In genomic region chr4:56864417-56865001, GRCm38 (mm10) we compare ENCODE assay signal across 8 mouse cellular contexts. TPM values are rescaled to one million over a fixed set of nuclear protein-coding genes. Genes with fewer than 3 reads are reported as not detected.
DNase-seq lines count a peak whose midpoint lies in the region; ATAC-seq and TF ChIP-seq lines count a peak whose summit lies in the region.

No protein-coding gene starts in this region.

- TF ChIP-seq CTCF in Patski (IDR thresholded peaks at IDR 0.05), result no peak

- CTCF ChIA-PET in Patski (lab: Charles Lee), result no interaction called here

- H3K4me3 ChIP-seq in embryonic facial prominence, embryonic 14.5 days (ENCODE audit: low read depth, low read length), result peak overlapping the region; percentile 85
- H3K4me3 ChIP-seq in hindbrain, embryonic 12.5 days, result peak overlapping the region; percentile 70

- H3K36me3 ChIP-seq in embryonic facial prominence, embryonic 14.5 days (ENCODE audit: control insufficient read depth, insufficient read depth, low read length), result no peaks in the 10 kb centered on the region
- no peaks in the 10 kb centered on the region for H3K36me3 ChIP-seq in hindbrain, embryonic 12.5 days

- intact Hi-C loops in gastrocnemius, postnatal 36 days (cut with DNase I), result no loop called here

- H3K27me3 ChIP-seq in Patski, result no peaks in the 10 kb centered on the region
- no peaks in the 10 kb centered on the region for H3K27me3 ChIP-seq in embryonic facial prominence, embryonic 14.5 days (replicated peaks; ENCODE audit: control insufficient read depth, insufficient read depth, low read length)
- H3K27me3 ChIP-seq in hindbrain, embryonic 12.5 days, result no peaks in the 10 kb centered on the region

- WGBS in embryonic facial prominence, embryonic 14.5 days, result under 1% methylated on average over 31 of the region's 49 CpGs
- under 1% methylated on average over 48 of the region's 49 CpGs for WGBS in hindbrain, embryonic 12.5 days

- ATAC-seq in Patski, result peak; percentile 6
- peak; percentile 58 for ATAC-seq in embryonic facial prominence, embryonic 14.5 days (ENCODE audit: low read depth)
- ATAC-seq in hindbrain, embryonic 12.5 days (ENCODE audit: low FRiP score), result peak; percentile 85

- POLR2A ChIA-PET in Patski (lab: Charles Lee), result no interaction called here

- peak overlapping the region; percentile 82 for H3K9ac ChIP-seq in embryonic facial prominence, embryonic 14.5 days (ENCODE audit: low read depth, low read length)
- peak overlapping the region; percentile 88 for H3K9ac ChIP-seq in hindbrain, embryonic 12.5 days

- peak overlapping the region; percentile 94 for H3K4me2 ChIP-seq in embryonic facial prominence, embryonic 14.5 days (ENCODE audit: low read depth, low read length)
- H3K4me2 ChIP-seq in hindbrain, embryonic 12.5 days (replicated peaks), result peak overlapping the region; percentile 72

- DNase-seq in gastrocnemius, postnatal 10 days, result peak; percentile 57
- DNase-seq in gastrocnemius, postnatal 36 days, result no peak
- DNase-seq in Patski (ENCODE audit: low read depth, low spot score), result no peak
- DNase-seq in embryonic facial prominence, embryonic 14.5 days (ENCODE audit: low spot score), result peak; percentile 59
- DNase-seq in left cerebral cortex, adult 8-10 months (ENCODE audit: low spot score in 2 of 2), result peak; percentile 35 to 50
- peak; percentile 18 for DNase-seq in lung, postnatal 36 days
- peak; percentile 57 for DNase-seq in right cerebral cortex, postnatal 4 days

- H3K9me3 ChIP-seq in embryonic facial prominence, embryonic 14.5 days (ENCODE audit: control insufficient read depth, low read length), result no peaks in the 10 kb centered on the region
- no peaks in the 10 kb centered on the region for H3K9me3 ChIP-seq in hindbrain, embryonic 12.5 days (replicated peaks)

- H3K4me1 ChIP-seq in embryonic facial prominence, embryonic 14.5 days (ENCODE audit: control insufficient read depth, insufficient read depth, low read length), result peaks cover 4% of the 10 kb centered on the region
- H3K4me1 ChIP-seq in hindbrain, embryonic 12.5 days, result peaks cover 15% of the 10 kb centered on the region

- in situ Hi-C loops in Patski (cut with MboI; ENCODE audit: low pct_unique_long_range_greater_than_20kb), result no loop called here

- peak overlapping the region; percentile 82 for H3K27ac ChIP-seq in embryonic facial prominence, embryonic 14.5 days (replicated peaks; ENCODE audit: low read depth, low read length)
- peak overlapping the region; percentile 80 for H3K27ac ChIP-seq in hindbrain, embryonic 12.5 days

RNA-seq across cellular contexts. Expression of gene Ctnnal1, which starts 0.5 kb away (rescaled TPM):
- 10 to 100 TPM; 15.2 to 15.5 TPM for total RNA-seq in gastrocnemius, postnatal 10 days (2021)
- total RNA-seq in gastrocnemius, postnatal 36 days (2021), result 1 to 10 TPM; 8.3 to 9.2 TPM
- polyA plus RNA-seq in Patski (2021), result 33.7 TPM
- 23.2 and 28.0 TPM in 2 replicates for polyA plus RNA-seq in embryonic facial prominence, embryonic 14.5 days (2014; fragmentation: Nextera tagmentation; extraction: Ambion mirVana)
- polyA plus RNA-seq in hindbrain, embryonic 12.5 days (2016; fragmentation: Nextera tagmentation; extraction: Ambion mirVana), result 23.4 and 23.7 TPM in 2 replicates
- 10 to 100 TPM; 16.8 to 23.7 (median 21.4) TPM for total RNA-seq in left cerebral cortex, adult 8-10 months (2022)

Comparison
In these comparisons a context has a peak if more than half of its experiments do, and no peak if none do; other contexts are left out.
1. DNase-seq: peak in gastrocnemius, postnatal 10 days (single experiment), embryonic facial prominence, embryonic 14.5 days (single experiment), left cerebral cortex, adult 8-10 months (2 of 2), lung, postnatal 36 days (single experiment) and right cerebral cortex, postnatal 4 days (single experiment); none in gastrocnemius, postnatal 36 days (0 of 2) and Patski (single experiment).
2. ATAC-seq: peak in every context shown above with its lines; median percentile 85 in hindbrain, embryonic 12.5 days; 58 in embryonic facial prominence, embryonic 14.5 days; 6 in Patski.